Mouse (Mus musculus) embryonic facial prominence, embryonic 10.5 days (tissue): ENCODE measurements around the gene Dnajc4. TPM values are rescaled to one million over a fixed set of nuclear protein-coding genes. Genes with fewer than 3 reads are reported as not detected.

ENCODE experiments used
- DNase-seq: peaks from one replicate; pipeline ENCODE4 v3.0.0-alpha.2; 2017; ENCODE audit warnings: low spot score
- H3K27ac ChIP-seq: fragments of 300-500 bp; sonication (generic); replicated peaks from 2 replicates; pipeline ENCODE4 v1.5.1; 2016; ENCODE audit warnings: mild to moderate bottlenecking
- H3K27me3 ChIP-seq: fragments of 300-500 bp; sonication (generic); replicated peaks from 2 replicates; pipeline ENCODE4 v1.6.1; 2016; ENCODE audit warnings: low read depth, mild to moderate bottlenecking; ENCODE audit not compliant: poor library complexity, severe bottlenecking
- H3K36me3 ChIP-seq: fragments of 300-500 bp; sonication (generic); replicated peaks from 2 replicates; pipeline ENCODE4 v1.6.1; 2016; ENCODE audit warnings: mild to moderate bottlenecking, moderate library complexity
- H3K4me1 ChIP-seq: fragments of 300-500 bp; sonication (generic); 2 replicates; pipeline ENCODE4 v1.6.1; 2016
- H3K4me3 ChIP-seq: fragments of 300-500 bp; sonication (generic); 2 replicates; pipeline ENCODE4 v1.5.1; 2016; ENCODE audit warnings: mild to moderate bottlenecking, moderate library complexity
- H3K9me3 ChIP-seq: fragments of 300-500 bp; sonication (generic); 2 replicates; pipeline ENCODE4 v1.6.1; 2016; ENCODE audit warnings: mild to moderate bottlenecking
- WGBS: fragments of 180-500 bp; shearing (Covaris S2); methylation state at CpG from one replicate; pipeline ENCODE4 v1.1.7; 2016; 5-methylcytosine and 5-hydroxymethylcytosine counted together
- polyA plus RNA-seq: library from polyadenylated mRNA; unstranded; fragments of >200 nt; fragmentation: Nextera tagmentation; extraction: Ambion mirVana; gene quantifications from 2 replicates; pipeline ENCODE4 v1.2.1, GENCODE M21; 2016

Dnajc4 gene
- polyA plus RNA-seq, 1 experiment from 2014 or later: 18.1 TPM

DNA sequence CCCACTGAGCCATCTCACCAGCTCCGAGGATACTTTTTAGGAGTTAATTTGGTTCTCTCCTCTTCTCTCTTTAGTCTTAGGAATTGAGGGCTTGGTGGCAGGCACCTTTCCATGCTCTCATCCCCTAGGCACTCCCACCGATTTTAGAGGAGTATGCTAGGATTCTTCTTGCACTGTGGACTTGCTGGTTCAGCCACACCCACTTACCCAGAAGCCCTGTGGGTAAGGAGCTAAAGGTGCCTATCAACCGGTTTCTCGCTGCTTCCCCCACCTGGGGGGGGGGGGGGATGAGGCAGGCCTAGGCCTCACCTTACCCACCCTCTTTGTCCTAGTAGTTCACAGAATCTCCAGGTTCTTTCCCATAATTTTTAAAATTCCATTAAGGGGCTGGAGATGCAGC, 44.6 kb downstream of the Dnajc4 start:
- H3K36me3 ChIP-seq: peaks cover 24% of the 10 kb centered on the region
- no peaks in the 10 kb centered on the region for H3K9me3 ChIP-seq
- H3K4me3 ChIP-seq: no peak overlapping the region
- WGBS: 50% methylated on average over 4 of the region's 4 CpGs
- no peak for DNase-seq
- no peaks in the 10 kb centered on the region for H3K27me3 ChIP-seq
- peaks cover 32% of the 10 kb centered on the region for H3K4me1 ChIP-seq
- H3K27ac ChIP-seq: no peak overlapping the region

DNA sequence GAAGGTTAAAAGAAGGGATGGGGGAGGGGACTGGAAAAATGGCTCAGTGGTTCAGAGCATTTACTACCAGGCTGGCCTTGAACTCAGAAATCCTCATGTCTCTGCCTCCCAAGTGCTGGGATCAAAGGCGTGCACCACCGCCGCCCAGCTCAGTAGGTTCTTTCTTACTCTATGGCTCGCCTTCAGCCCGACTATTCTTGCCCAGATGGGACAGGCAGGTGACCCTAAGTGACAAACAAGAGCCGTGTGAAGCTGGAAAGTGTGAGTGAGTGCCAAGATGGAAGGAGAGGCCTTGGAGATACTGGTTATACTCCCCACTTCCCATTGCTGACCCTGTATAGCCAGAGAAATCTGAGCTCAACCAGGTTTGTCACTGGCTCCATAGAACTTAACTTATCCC, 48.7 kb downstream of the Dnajc4 start:
- peaks cover 16% of the 10 kb centered on the region for H3K36me3 ChIP-seq
- peaks cover 12% of the 10 kb centered on the region; the same call in 1 of the 2 replicates for H3K27me3 ChIP-seq
- H3K4me1 ChIP-seq: peaks cover 33% of the 10 kb centered on the region
- H3K4me3 ChIP-seq: no peak overlapping the region
- no peaks in the 10 kb centered on the region for H3K9me3 ChIP-seq
- no peak overlapping the region for H3K27ac ChIP-seq
- 91% methylated on average over 6 of the region's 6 CpGs for WGBS
- no peak for DNase-seq

- 28% methylated on average over 5 of the region's 5 CpGs for WGBS
- no peaks in the 10 kb centered on the region for H3K9me3 ChIP-seq
- peaks cover 17% of the 10 kb centered on the region; the same call in 1 of the 2 replicates for H3K27me3 ChIP-seq
- H3K4me3 ChIP-seq: peak overlapping the region; percentile 93
- peak overlapping the region; percentile 96 for H3K27ac ChIP-seq
- peaks cover 33% of the 10 kb centered on the region for H3K4me1 ChIP-seq
- DNase-seq: no peak
- H3K36me3 ChIP-seq: peaks cover 16% of the 10 kb centered on the region
Measured at GRCm38 (mm10) chr19:6942764-6943163, 49.6 kb downstream of the Dnajc4 start.

DNA sequence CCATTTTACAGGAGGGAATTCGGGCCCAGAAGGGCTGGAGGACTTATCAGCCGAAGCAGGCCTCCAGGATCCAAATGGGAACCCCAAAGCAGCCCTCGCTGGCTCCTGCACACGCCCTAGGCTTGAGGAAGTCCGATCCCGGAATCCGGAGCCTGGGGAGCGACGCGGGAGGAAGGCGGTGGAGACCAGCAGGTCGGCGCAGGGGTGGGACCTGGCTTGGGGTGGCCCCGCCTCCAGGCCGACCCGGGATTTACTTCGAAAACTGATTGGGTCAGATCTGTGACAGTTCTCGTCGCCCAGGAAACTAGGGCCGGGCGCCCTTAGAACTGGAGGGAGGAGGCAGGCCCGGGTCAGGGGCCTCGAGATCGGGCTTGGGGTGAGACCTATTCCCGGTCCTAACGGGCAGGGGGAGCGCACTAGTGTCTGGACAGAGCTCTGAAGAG, 50.1 kb downstream of the Dnajc4 start, which contains the start of gene Gpr137:
Gene Gpr137 (minus strand): TSS at position 232 of the 443 bp plus-strand sequence.
- under 1% methylated on average over 27 of the region's 27 CpGs for WGBS
- no peaks in the 10 kb centered on the region for H3K9me3 ChIP-seq
- peak within 1 kb of the TSS; percentile 93 for H3K4me3 ChIP-seq
- peaks cover 33% of the 10 kb centered on the region for H3K4me1 ChIP-seq
- DNase-seq: peak; percentile 94
- H3K36me3 ChIP-seq: peaks cover 16% of the 10 kb centered on the region
- H3K27me3 ChIP-seq: peaks cover 17% of the 10 kb centered on the region; the same call in 1 of the 2 replicates
- peak within 1 kb of the TSS; percentile 96 for H3K27ac ChIP-seq

- Histone ChIP-seq H3K27ac (peak within 1 kb of the TSS; percentile 96), H3K4me1 (peaks cover 33% of the 10 kb centered on the region), H3K27me3 (peaks cover 17% of the 10 kb centered on the region; the same call in 1 of the 2 replicates), H3K36me3 (peaks cover 16% of the 10 kb centered on the region), H3K4me3 (peak within 1 kb of the TSS; percentile 93), H3K9me3 (no peaks in the 10 kb centered on the region)
- WGBS: under 1% methylated on average over 83 of the region's 83 CpGs
- DNase-seq: peak; percentile 95
Measured at GRCm38 (mm10) chr19:6941372-6942248, 50.8 kb downstream of the Dnajc4 start, which contains the start of gene Bad. TSS of gene Bad (plus strand) at chr19:6941861.

DNA sequence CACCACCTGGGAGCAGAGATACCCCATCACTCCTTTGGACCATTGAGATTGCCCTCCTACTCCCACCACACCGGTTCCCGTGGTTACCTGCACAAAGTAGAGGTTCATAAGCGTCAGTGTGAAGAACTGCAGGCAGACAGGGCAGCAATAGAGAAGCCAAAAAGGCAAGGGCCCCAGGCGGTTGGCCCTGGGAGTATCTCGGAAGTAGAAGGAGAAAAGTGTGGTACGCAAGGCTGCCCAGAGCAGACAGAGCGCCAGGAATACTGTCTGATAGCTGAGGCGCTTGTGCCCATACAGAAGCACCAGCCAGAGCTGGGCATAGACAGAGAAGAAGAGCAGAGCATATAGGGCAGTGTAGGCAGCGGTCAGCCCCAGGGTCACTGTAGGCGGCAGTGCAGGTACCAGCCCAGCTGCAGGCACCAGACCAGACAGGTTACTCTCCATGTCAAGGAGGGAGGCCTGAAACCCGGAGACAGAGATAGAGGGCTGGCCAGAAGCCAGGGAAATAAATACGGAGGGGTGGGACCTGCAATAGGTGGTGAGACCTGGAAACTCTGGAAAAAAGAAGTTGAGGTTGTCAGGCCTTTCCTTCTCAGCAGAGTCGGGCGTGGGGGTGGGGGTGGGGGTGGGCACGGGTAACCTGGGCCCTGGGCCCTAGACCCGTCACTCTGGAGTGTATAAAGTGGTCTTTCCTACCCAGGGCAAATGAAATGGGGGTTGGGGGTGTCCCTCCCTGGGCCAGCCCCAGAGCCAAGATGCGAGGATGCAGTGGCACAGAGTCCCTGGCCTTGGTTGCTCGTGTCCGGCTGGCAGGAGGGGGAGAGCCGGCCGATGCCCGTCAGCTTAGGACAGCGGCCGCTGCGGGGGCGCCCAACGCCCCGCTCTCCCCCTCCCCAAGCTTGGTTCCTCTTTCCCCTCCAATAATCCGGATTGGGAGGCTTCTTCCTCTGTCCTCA, 51.7 kb downstream of the Dnajc4 start:
- H3K36me3 ChIP-seq: peaks cover 10% of the 10 kb centered on the region
- peak overlapping the region; percentile 96 for H3K27ac ChIP-seq
- WGBS: 21% methylated on average over 29 of the region's 29 CpGs
- H3K4me1 ChIP-seq: peaks cover 33% of the 10 kb centered on the region
- no peaks in the 10 kb centered on the region for H3K9me3 ChIP-seq
- no peak for DNase-seq
- peaks cover 25% of the 10 kb centered on the region for H3K27me3 ChIP-seq
- peak overlapping the region; percentile 93 for H3K4me3 ChIP-seq

DNA sequence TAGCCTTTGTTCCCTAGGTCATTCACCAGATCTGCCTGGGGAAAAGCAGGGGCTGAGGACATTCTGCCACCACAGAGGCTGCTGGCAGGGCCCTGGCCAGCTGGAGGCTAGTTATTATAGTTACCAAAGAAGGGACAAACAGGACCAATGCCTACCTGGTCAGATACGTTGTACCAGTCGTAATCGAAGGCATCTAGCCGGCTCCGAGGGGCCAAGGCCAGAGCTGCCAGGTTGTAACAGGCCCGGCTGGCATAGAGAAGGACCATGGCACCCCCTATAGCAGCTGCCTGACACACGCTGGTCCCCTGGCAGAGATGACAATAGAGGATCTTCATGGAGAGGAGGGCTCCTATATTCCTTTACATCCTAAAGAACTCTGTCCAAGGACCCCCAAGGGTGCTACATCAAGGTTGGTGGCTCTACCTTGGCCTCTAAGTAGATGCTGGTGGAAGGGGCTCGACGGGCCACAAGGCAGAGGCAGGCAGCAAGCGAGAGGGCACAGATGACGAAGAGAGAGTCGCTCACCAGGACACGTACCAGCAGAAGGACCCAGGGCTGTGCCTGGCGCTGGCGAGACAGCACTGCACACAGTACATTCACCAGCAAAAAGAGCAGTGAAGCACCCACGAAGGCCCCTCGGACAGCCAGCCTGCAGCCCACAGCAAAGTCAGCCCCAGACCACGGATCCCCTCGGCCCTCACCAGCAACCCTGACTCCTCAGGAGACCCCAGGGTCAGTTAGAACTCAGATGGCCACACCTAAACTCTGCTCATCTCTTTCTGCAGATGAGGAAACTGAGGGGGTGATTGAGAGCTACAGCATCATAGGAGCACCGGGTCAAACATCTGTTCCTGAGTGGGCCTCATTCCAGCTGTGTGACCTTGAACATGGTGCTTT, 53.0 kb downstream of the Dnajc4 start:
- no peak overlapping the region for H3K27ac ChIP-seq
- no peaks in the 10 kb centered on the region for H3K9me3 ChIP-seq
- DNase-seq: no peak
- no peaks in the 10 kb centered on the region for H3K36me3 ChIP-seq
- peak overlapping the region; percentile 93 for H3K4me3 ChIP-seq
- WGBS: 88% methylated on average over 20 of the region's 20 CpGs
- H3K4me1 ChIP-seq: peaks cover 34% of the 10 kb centered on the region
- H3K27me3 ChIP-seq: peaks cover 38% of the 10 kb centered on the region

Other genes starting within 250 kb of the Dnajc4 start
- gene Rps6ka4, start 151.9 kb downstream of the Dnajc4 start, polyA plus RNA-seq: 5.3 and 7.0 TPM in 2 replicates
- gene Ccdc88b, start 134.4 kb downstream of the Dnajc4 start, polyA plus RNA-seq: 0.62 and 0.67 TPM in 2 replicates
- 150 and 168 TPM in 2 replicates for gene Trmt112, start 82.9 kb downstream of the Dnajc4 start, polyA plus RNA-seq
- 137 and 140 TPM in 2 replicates for gene Prdx5, start 82.5 kb downstream of the Dnajc4 start, polyA plus RNA-seq
- gene Esrra, start 70.8 kb downstream of the Dnajc4 start, polyA plus RNA-seq: 7.9 and 8.9 TPM in 2 replicates
- 0.68 and 0.74 TPM in 2 replicates for gene Catsperz, start 67.2 kb downstream of the Dnajc4 start, polyA plus RNA-seq
- gene Kcnk4, start 58.1 kb downstream of the Dnajc4 start, polyA plus RNA-seq: 0.23 TPM in 1 of 2 replicates, not detected in the other
- 53.4 and 55.1 TPM in 2 replicates for gene Bad, start 50.7 kb downstream of the Dnajc4 start, polyA plus RNA-seq
- 26.9 and 27.5 TPM in 2 replicates for gene Gpr137, start 50.1 kb downstream of the Dnajc4 start, polyA plus RNA-seq
- gene Ppp1r14b, start 17.6 kb downstream of the Dnajc4 start, polyA plus RNA-seq: 217 and 235 TPM in 2 replicates
- 32.8 and 37.0 TPM in 2 replicates for gene Plcb3, start 16.1 kb downstream of the Dnajc4 start, polyA plus RNA-seq
- gene Fkbp2, start 12.1 kb downstream of the Dnajc4 start, polyA plus RNA-seq: 100.0 and 101 TPM in 2 replicates
- gene Vegfb, start 4.9 kb downstream of the Dnajc4 start, polyA plus RNA-seq: 36.0 and 36.9 TPM in 2 replicates
- 20.1 and 20.9 TPM in 2 replicates for gene Nudt22, start 3.5 kb upstream of the Dnajc4 start, polyA plus RNA-seq
- gene Trpt1, start 3.6 kb upstream of the Dnajc4 start, polyA plus RNA-seq: 8.3 and 8.8 TPM in 2 replicates
- 7.1 and 8.0 TPM in 2 replicates for gene Fermt3, start 26.9 kb upstream of the Dnajc4 start, polyA plus RNA-seq
- 453 and 489 TPM in 2 replicates for gene Stip1, start 47.4 kb upstream of the Dnajc4 start, polyA plus RNA-seq
- gene Macrod1, start 64.2 kb upstream of the Dnajc4 start, polyA plus RNA-seq: 5.0 and 5.4 TPM in 2 replicates
- gene Flrt1, start 113.2 kb upstream of the Dnajc4 start, polyA plus RNA-seq: 2.5 and 2.9 TPM in 2 replicates
- 275 and 276 TPM in 2 replicates for gene Otub1, start 213.7 kb upstream of the Dnajc4 start, polyA plus RNA-seq
- 867 and 877 TPM in 2 replicates for gene Cox8a, start 225.0 kb upstream of the Dnajc4 start, polyA plus RNA-seq
- 93.2 and 94.4 TPM in 2 replicates for gene Naa40, start 248.6 kb upstream of the Dnajc4 start, polyA plus RNA-seq